Mouse (Mus musculus): ENCODE results near the gene Capn13. TPM values are rescaled to one million over a fixed set of nuclear protein-coding genes. Genes with fewer than 3 reads are reported as not detected.
"Not testable (repeated sequence)": the region's sequence is repeated elsewhere in the genome, so short reads cannot be mapped to it uniquely, and the experiment has no call there.

Capn13 gene
- polyA plus RNA-seq, 1 experiment from 2014 or later = 1.7 TPM

- no peak for ATAC-seq
- no peaks in the 10 kb centered on the region for H3K27me3 ChIP-seq (replicated peaks; ENCODE audit: control insufficient read depth, insufficient read depth, low read length)
- 93% methylated on average over 2 of the region's 2 CpGs for WGBS
- no peak overlapping the region for H3K4me2 ChIP-seq (replicated peaks; ENCODE audit: low read depth)
- no peaks in the 10 kb centered on the region for H3K4me1 ChIP-seq (replicated peaks; ENCODE audit: control insufficient read depth, insufficient read depth, low read length)
- H3K4me3 ChIP-seq (ENCODE audit: low read depth, low read length) = no peak overlapping the region
- H3K9ac ChIP-seq (ENCODE audit: low read depth, low read length) = no peak overlapping the region
- no peak overlapping the region for H3K27ac ChIP-seq (ENCODE audit: low read depth, low read length)
- H3K36me3 ChIP-seq (ENCODE audit: control insufficient read depth, insufficient read depth) = no peaks in the 10 kb centered on the region
- TF ChIP-seq CTCF (IDR thresholded peaks at IDR 0.05; ENCODE audit: low read depth) = no peak
- H3K9me3 ChIP-seq (ENCODE audit: control insufficient read depth) = no peaks in the 10 kb centered on the region
Measured at GRCm38 (mm10) chr17:73262558-73262957, 138.1 kb downstream of the Capn13 start.

DNA sequence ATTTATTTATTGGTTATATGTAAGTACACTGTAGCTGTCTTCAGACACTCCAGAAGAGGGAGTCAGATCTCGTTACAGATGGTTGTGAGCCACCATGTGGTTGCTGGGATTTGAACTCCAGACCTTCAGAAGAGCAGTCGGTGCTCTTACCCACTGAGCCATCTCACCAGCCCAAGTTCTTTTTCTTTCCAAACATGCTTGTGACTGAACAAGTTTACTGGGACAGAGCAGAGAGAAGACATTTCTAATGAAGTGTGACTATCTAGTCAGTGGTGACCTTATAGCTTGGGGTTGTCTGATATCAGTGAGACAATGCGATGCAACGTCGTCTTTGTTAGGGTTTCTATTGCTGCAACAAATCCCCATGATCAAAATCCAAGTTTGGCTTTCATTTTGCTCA is 141.4 kb downstream of the Capn13 start:
- 89% methylated on average over 5 of the region's 5 CpGs for WGBS
- H3K4me2 ChIP-seq (replicated peaks; ENCODE audit: low read depth); H3K9me3 ChIP-seq (ENCODE audit: control insufficient read depth); H3K4me3 ChIP-seq (ENCODE audit: low read depth, low read length); H3K27ac ChIP-seq (ENCODE audit: low read depth, low read length); H3K27me3 ChIP-seq (replicated peaks; ENCODE audit: control insufficient read depth, insufficient read depth, low read length); ATAC-seq; H3K4me1 ChIP-seq (replicated peaks; ENCODE audit: control insufficient read depth, insufficient read depth, low read length); H3K9ac ChIP-seq (ENCODE audit: low read depth, low read length); H3K36me3 ChIP-seq (ENCODE audit: control insufficient read depth, insufficient read depth): not testable (repeated sequence)

DNA sequence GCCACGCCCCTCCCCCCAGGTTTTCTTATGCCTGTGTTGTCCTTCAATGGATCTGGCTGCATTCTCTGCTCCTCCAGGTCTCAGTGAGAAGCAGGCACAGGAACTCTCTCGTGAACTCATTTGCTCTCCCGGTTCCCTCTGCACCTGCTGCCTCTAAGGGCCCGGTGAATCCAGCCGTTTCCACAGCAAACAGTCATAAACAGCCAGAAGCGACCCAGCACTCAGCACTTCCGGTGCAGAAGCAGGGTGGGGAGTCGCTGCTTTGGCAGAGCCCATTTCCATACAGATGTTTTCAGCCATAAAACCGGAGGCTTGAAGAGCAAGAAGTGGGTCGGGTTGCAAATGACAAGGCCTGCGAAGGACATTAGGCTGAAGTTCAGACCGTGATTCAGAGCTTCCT is 142.0 kb downstream of the Capn13 start:
- no peaks in the 10 kb centered on the region for H3K9me3 ChIP-seq (ENCODE audit: control insufficient read depth)
- peak; percentile 93 for ATAC-seq
- H3K4me2 ChIP-seq (replicated peaks; ENCODE audit: low read depth) = peak overlapping the region; percentile 30
- no peaks in the 10 kb centered on the region for H3K36me3 ChIP-seq (ENCODE audit: control insufficient read depth, insufficient read depth)
- no peak for TF ChIP-seq CTCF (IDR thresholded peaks at IDR 0.05; ENCODE audit: low read depth)
- H3K4me1 ChIP-seq (replicated peaks; ENCODE audit: control insufficient read depth, insufficient read depth, low read length) = no peaks in the 10 kb centered on the region
- WGBS = 10% methylated on average over 12 of the region's 12 CpGs
- no peak overlapping the region for H3K27ac ChIP-seq (ENCODE audit: low read depth, low read length)
- no peak overlapping the region for H3K9ac ChIP-seq (ENCODE audit: low read depth, low read length)
- H3K4me3 ChIP-seq (ENCODE audit: low read depth, low read length) = no peak overlapping the region
- no peaks in the 10 kb centered on the region for H3K27me3 ChIP-seq (replicated peaks; ENCODE audit: control insufficient read depth, insufficient read depth, low read length)
